Mouse (Mus musculus): Measurements from ENCODE around the gene Gm6502.
"Not testable (repeated sequence)": the region's sequence is repeated elsewhere in the genome, so short reads cannot be mapped to it uniquely, and the experiment has no call there.

The Gm6502 gene

GRCm38 (mm10) chr5:94314135-94314534 is at the start of gene Gm6502:
Gene Gm6502, plus strand, starts transcription at chr5:94314435.
- not testable (repeated sequence) for DNase-seq (ENCODE audit: low spot score in 2 of 2)

- DNase-seq (ENCODE audit: low spot score in 2 of 2), result not testable (repeated sequence)
Measured at GRCm38 (mm10) chr5:94306696-94307095, 7.5 kb upstream of the Gm6502 start, which contains the start of gene A430089I19Rik. Gene A430089I19Rik, minus strand, starts transcription at chr5:94306796.

- not testable (repeated sequence) for DNase-seq (ENCODE audit: low spot score in 2 of 2)
Measured at GRCm38 (mm10) chr5:94339449-94339848, 25.2 kb downstream of the Gm6502 start, which contains the start of gene AA792892. Gene AA792892, plus strand, starts transcription at chr5:94339749.

Measured in frontal cortex, postnatal 10 days (tissue).